Mouse (Mus musculus) stomach, postnatal 0 days (tissue): ENCODE measurements around the gene Ahsg. TPM values are rescaled to one million over a fixed set of nuclear protein-coding genes. Genes with fewer than 3 reads are reported as not detected.

ENCODE experiments used
- ATAC-seq: fragments of 200-750 bp; cut with Nextera tagmentation; 2 replicates; pipeline ENCODE4 v1.8.0; 2017; ENCODE audit not compliant: low FRiP score, low TSS enrichment
- DNase-seq: peaks from one replicate; pipeline ENCODE4 v3.0.0-alpha.2; 2016; ENCODE audit warnings: low spot score
- H3K27ac ChIP-seq: fragments of 300-500 bp; sonication (generic); replicated peaks from 2 replicates; pipeline ENCODE4 v1.5.1; 2014; ENCODE audit warnings: mild to moderate bottlenecking, control low read depth
- H3K27me3 ChIP-seq: fragments of 300-500 bp; sonication (generic); 2 replicates; pipeline ENCODE4 v1.6.1; 2014; ENCODE audit warnings: low read length; ENCODE audit not compliant: control insufficient read depth, insufficient read depth
- H3K36me3 ChIP-seq: fragments of 300-500 bp; sonication (generic); 2 replicates; pipeline ENCODE4 v1.6.1; 2014; ENCODE audit warnings: low read length, mixed read lengths; ENCODE audit not compliant: control insufficient read depth, insufficient read depth
- H3K4me1 ChIP-seq: fragments of 300-500 bp; sonication (generic); replicated peaks from 2 replicates; pipeline ENCODE4 v1.6.1; 2014; ENCODE audit warnings: antibody characterized with exemption; ENCODE audit not compliant: control insufficient read depth, insufficient read depth
- H3K4me2 ChIP-seq: fragments of 300-500 bp; sonication (generic); replicated peaks from 2 replicates; pipeline ENCODE4 v1.6.1; 2014; ENCODE audit warnings: low read depth, mild to moderate bottlenecking, control low read depth, moderate library complexity
- H3K4me3 ChIP-seq: fragments of 300-500 bp; sonication (generic); 2 replicates; pipeline ENCODE4 v1.5.1; 2014; ENCODE audit warnings: low read depth, low read length, control low read depth
- H3K9ac ChIP-seq: fragments of 300-500 bp; sonication (generic); 2 replicates; pipeline ENCODE4 v1.6.1; 2014; ENCODE audit warnings: mild to moderate bottlenecking, low read length, control low read depth, mixed read lengths
- H3K9me3 ChIP-seq: fragments of 300-500 bp; sonication (generic); 2 replicates; pipeline ENCODE4 v1.6.1; 2016; ENCODE audit warnings: low read length; ENCODE audit not compliant: control insufficient read depth
- CTCF ChIP-seq: IDR thresholded peaks from 2 replicates; pipeline ENCODE4 v1.5.1; 2016; ENCODE audit warnings: antibody characterized with exemption, low read depth, mild to moderate bottlenecking, moderate library complexity
- EP300 ChIP-seq: optimal IDR thresholded peaks from 2 replicates; pipeline ENCODE3; 2016; ENCODE audit warnings: antibody characterized with exemption
- WGBS: fragments of 180-500 bp; shearing (Covaris S2); extraction: QIAGEN DNeasy Blood & Tissue Kit; methylation state at CpG from one replicate; pipeline ENCODE4 v1.1.7; 2014; 5-methylcytosine and 5-hydroxymethylcytosine counted together
- polyA plus RNA-seq: library from polyadenylated mRNA; unstranded; fragments of >200 nt; fragmentation: Nextera tagmentation; extraction: Ambion mirVana; gene quantifications from 2 replicates; pipeline ENCODE4 v1.2.1, GENCODE M21; 2015

Ahsg gene
- polyA plus RNA-seq, 1 experiment from 2014 or later: 29.1 TPM

DNA sequence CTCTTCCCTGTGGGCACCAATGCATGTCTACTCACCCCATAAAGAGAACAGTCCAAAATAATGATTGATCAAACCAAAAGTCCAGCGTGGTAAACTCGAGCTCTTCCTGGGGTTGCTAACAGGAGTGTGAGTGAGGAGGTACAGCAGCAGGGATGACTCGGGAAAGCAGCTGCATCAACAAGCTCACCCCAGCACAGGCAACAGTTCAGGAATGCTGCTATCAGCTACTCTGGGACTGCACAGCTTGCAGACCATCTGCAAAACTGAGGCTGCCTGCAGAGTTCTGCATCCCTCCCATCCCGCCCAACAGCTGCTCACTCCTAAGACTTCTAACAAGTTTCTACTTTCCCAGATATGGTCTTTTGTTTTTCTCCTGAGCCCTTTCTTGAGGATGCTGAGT, 17.7 kb upstream of the Ahsg start:
- H3K27me3 ChIP-seq: no peaks in the 10 kb centered on the region
- H3K9me3 ChIP-seq: no peaks in the 10 kb centered on the region
- no peak overlapping the region for H3K4me3 ChIP-seq
- H3K27ac ChIP-seq: no peak overlapping the region
- ATAC-seq (no peak), DNase-seq (no peak)
- peaks cover 11% of the 10 kb centered on the region for H3K36me3 ChIP-seq
- no peak for TF ChIP-seq EP300
- no peak for TF ChIP-seq CTCF
- no peaks in the 10 kb centered on the region for H3K4me1 ChIP-seq
- H3K9ac ChIP-seq: no peak overlapping the region
- WGBS: 83% methylated on average over 4 of the region's 4 CpGs
- no peak overlapping the region for H3K4me2 ChIP-seq

DNA sequence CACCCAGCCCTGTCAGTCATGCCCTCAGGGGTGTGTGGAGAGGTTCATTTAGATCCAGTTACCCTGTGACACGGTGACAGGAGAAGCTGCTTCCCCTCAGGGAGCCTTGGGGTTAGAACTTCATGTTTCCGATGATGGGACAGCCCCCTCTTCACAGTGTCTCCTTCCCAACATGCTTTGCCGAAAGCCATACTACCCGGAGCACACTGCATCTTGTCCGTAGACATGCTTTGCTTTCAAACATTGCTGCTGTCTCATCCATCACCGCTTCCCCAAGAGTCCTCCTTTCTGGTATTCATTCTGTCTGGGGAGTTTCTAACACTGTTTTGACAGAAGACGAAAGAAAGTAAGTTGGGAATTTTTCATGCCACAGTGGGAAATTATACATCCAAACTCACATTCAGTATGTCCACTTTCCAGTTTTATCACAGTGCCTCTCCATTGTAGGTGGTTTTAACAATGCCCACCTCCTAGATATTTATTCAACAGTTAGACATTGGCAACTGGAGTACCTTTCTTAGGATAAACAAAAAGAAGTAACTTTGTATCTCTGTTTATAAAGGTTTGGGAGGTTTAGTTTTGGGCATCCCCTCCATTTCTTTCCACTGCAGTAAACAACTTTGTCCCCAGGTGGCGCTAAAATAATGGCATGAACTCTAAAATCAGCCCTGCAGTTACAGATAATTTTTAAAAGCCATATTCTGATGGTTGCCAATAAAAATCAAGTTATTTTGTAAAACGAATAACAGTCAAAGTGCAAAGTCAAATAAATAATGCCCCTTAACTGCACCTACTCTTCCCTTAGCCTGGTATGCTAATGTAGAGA, 14.6 kb upstream of the Ahsg start:
- Histone ChIP-seq H3K9ac (no peak overlapping the region), H3K27me3 (no peaks in the 10 kb centered on the region), H3K4me1 (no peaks in the 10 kb centered on the region), H3K27ac (no peak overlapping the region), H3K4me3 (no peak overlapping the region), H3K9me3 (no peaks in the 10 kb centered on the region), H3K36me3 (no peaks in the 10 kb centered on the region; the same call in 1 of the 2 replicates), H3K4me2 (no peak overlapping the region)
- TF ChIP-seq CTCF (peak; percentile 85), EP300 (no peak)
- peak; percentile 30 for DNase-seq
- ATAC-seq: no peak
- 40% methylated on average over 9 of the region's 9 CpGs for WGBS

DNA sequence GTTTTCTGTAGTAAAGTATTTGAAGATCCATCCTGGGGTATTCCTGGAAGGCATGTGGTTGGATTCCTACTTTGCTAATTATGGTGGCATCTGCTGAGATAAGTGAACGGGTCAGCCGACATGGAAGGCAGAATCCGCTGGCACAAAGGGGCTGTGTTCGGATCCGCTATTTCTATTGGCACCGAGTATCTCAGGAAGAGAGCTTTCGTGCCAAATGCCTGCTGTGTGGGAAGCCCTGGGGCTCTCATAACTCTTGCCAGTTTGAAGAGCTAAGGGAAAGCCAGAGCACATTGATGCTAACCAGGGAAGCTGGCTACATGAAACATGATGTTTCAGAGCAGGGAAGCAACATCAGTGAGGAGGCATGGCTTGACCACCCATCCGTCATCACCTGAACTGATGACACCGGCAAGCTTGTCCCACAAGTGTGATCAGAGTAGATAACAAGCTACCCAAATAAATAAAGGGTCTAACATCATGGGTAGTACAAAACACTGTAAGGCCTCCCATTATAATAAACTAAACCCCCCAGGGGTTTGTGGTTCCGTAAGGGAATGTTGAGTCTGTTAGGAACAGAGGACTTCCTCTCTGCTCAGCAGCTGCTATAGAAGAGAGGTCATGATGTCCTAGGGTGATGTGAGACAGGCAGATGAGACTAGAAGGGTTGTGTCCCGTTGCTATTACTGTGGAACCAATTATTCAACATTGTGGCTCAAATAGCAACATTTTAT, 13.3 kb upstream of the Ahsg start:
- Histone ChIP-seq H3K27ac (no peak overlapping the region), H3K4me3 (no peak overlapping the region), H3K9me3 (no peaks in the 10 kb centered on the region), H3K27me3 (no peaks in the 10 kb centered on the region), H3K4me2 (no peak overlapping the region), H3K36me3 (no peaks in the 10 kb centered on the region), H3K9ac (no peak overlapping the region), H3K4me1 (no peaks in the 10 kb centered on the region)
- 69% methylated on average over 11 of the region's 11 CpGs for WGBS
- no peak for ATAC-seq
- no peak for DNase-seq
- TF ChIP-seq CTCF (no peak), EP300 (no peak)

DNA sequence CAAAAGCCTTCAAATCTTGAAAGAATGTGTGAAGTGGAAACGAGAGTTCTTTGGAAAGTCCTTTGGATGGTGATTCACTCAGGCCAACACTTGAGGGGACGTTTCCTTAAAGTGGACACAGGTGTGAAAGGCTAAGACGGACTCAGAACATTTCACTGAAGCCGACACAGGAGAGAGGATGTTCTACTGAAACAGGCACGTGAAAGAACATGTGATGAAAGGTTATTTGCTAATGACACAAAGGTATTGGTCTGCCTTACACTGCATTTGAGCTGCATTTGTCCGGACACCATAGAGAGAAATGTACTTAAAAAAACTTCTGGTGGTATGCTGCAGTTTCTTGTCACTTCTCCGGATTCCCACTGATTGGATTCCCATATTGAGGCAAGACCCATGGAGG, 12.4 kb upstream of the Ahsg start:
- H3K27me3 ChIP-seq: no peaks in the 10 kb centered on the region
- no peak overlapping the region for H3K4me2 ChIP-seq
- H3K9me3 ChIP-seq: no peaks in the 10 kb centered on the region
- WGBS: 74% methylated on average over 7 of the region's 7 CpGs
- H3K4me3 ChIP-seq: no peak overlapping the region
- TF ChIP-seq CTCF (no peak), EP300 (no peak)
- H3K9ac ChIP-seq: no peak overlapping the region
- DNase-seq (no peak), ATAC-seq (no peak)
- no peak overlapping the region for H3K27ac ChIP-seq
- H3K36me3 ChIP-seq: no peaks in the 10 kb centered on the region
- no peaks in the 10 kb centered on the region for H3K4me1 ChIP-seq

DNA sequence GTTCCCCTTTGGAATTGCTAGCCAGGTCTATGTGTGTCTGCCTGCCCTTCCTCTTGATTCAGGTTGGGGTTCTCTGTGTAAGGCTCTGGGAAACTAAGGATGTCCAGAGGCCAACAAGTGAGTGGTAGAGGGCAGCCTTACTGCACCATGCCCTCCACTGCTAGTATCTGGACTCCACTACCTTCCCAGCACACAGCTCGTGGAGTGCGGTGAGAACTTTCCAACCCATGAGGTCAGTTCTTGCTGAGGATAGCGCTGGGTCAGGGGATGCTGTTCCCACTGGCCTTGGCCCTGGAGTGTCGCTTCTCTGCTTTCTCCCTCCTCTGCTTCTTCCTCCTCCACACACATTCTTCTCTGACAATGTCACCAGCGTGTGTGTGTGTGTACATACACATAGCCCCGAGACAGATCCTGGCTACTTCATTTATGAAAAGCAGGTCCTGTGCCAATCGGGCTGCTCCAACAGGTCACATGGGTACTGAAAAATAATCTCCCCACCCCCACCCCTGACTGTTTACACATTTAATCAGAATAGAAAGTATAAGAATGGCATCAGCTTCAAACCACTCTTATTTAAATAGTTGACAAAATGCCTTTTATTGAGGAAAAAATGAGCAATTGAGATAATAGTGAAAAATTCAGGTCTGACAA, 11.0 kb upstream of the Ahsg start:
- no peak overlapping the region for H3K27ac ChIP-seq
- ATAC-seq (no peak), DNase-seq (no peak)
- no peaks in the 10 kb centered on the region for H3K27me3 ChIP-seq
- H3K9me3 ChIP-seq: no peaks in the 10 kb centered on the region
- no peak overlapping the region for H3K4me3 ChIP-seq
- no peaks in the 10 kb centered on the region for H3K4me1 ChIP-seq
- no peak overlapping the region for H3K4me2 ChIP-seq
- WGBS: 47% methylated on average over 7 of the region's 7 CpGs
- TF ChIP-seq CTCF: no peak
- no peak overlapping the region for H3K9ac ChIP-seq
- no peaks in the 10 kb centered on the region for H3K36me3 ChIP-seq

DNA sequence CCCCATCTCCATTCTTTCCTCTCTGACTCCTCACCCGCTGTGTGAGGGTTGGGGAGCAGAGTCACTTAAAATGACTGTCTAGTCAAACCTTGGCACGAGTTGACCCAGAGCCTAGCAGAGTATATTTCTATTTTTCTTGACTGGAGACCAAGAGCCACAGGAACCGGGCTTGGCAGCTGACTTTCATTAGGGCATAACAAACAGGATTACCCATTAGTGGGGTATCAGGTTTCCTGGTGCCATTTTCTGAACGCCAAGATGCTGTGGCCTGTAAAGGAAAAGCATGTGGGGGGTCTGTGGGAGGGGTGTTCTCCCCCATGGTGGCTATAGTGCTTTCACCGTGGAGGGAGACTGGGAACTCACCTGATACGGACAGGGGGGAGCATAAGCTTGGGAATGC, 10.2 kb upstream of the Ahsg start:
- TF ChIP-seq CTCF (no peak), EP300 (no peak)
- Histone ChIP-seq H3K4me3 (no peak overlapping the region), H3K4me2 (no peak overlapping the region), H3K36me3 (no peaks in the 10 kb centered on the region), H3K4me1 (no peaks in the 10 kb centered on the region), H3K27me3 (no peaks in the 10 kb centered on the region), H3K9ac (no peak overlapping the region), H3K9me3 (no peaks in the 10 kb centered on the region), H3K27ac (no peak overlapping the region)
- DNase-seq (no peak), ATAC-seq (no peak)
- WGBS: 32% methylated on average over 6 of the region's 6 CpGs
